19 mouse cellular contexts compared by ENCODE assay signal in the genomic region with DNA sequence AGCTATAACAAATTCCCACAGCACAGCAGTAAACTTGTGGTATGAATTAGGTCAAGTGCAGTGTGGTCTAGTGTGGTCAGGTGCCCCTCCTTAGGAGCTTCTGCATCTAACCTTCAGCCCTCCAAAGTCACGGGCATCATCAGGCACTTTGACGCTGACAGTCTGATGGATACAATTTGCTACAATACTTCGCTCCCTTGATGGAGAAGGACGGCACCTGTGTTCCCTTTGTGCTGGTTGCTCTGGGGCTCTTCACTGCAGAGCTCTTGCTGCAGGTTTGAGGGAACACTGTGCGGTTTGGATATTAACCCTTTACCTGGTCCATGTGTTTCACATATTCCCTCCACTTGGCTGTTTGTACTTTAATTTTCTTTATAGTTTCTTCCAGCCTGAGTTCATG.
DNase-seq lines count a peak whose midpoint lies in the region; ATAC-seq and TF ChIP-seq lines count a peak whose summit lies in the region.
"Had no signal": no experiment of that assay in that cellular context is flagged by ENCODE, and none has a peak within 500 bp of the region (broad histone marks: within the 10 kb centered on the region; RNA-seq: fewer than 3 reads in every experiment).

No protein-coding gene starts in this region.

- no peaks in the 10 kb centered on the region for H3K36me3 ChIP-seq in limb, embryonic 10.5 days
- no peaks in the 10 kb centered on the region for H3K36me3 ChIP-seq in limb, embryonic 12.5 days
- H3K36me3 ChIP-seq in limb, embryonic 14.5 days (ENCODE audit: control insufficient read depth, insufficient read depth, low read length) = no peaks in the 10 kb centered on the region
- H3K36me3 ChIP-seq: embryonic facial prominence, embryonic 10.5 days; embryonic facial prominence, embryonic 12.5 days; forebrain, embryonic 15.5 days had no signal

- peak; percentile 0 for DNase-seq in heart, postnatal 4 days
- no peak for DNase-seq in heart, postnatal 36 days
- DNase-seq in limb, embryonic 10.5 days (ENCODE audit: low spot score) = no peak
- DNase-seq in limb, embryonic 14.5 days (ENCODE audit: low spot score) = no peak
- no peak for DNase-seq in layer of hippocampus, adult 9-11 months
- DNase-seq in spleen, postnatal 36 days (ENCODE audit: low spot score in 2 of 2) = no peak
- DNase-seq: adrenal gland, adult 2 months; adrenal gland, postnatal 10 days; adrenal gland, postnatal 25 days; cerebellum, adult 11 months; cerebellum, adult 18-20 months; cerebellum, adult 8-10 months; cerebellum, adult 9-11 months; cerebellum, postnatal 14 days had no signal

- H3K27ac ChIP-seq in limb, embryonic 10.5 days = peak overlapping the region; percentile 73; the same call in 1 of the 2 replicates
- peak overlapping the region; percentile 73 for H3K27ac ChIP-seq in limb, embryonic 12.5 days
- H3K27ac ChIP-seq in limb, embryonic 14.5 days (replicated peaks; ENCODE audit: low read depth, low read length) = 0 out of 2 replicates have a peak overlapping the region, but pooled peaks have one; percentile 26
- H3K27ac ChIP-seq: embryonic facial prominence, embryonic 10.5 days; embryonic facial prominence, embryonic 12.5 days; forebrain, embryonic 13.5 days; forebrain, embryonic 15.5 days had no signal

- no peak overlapping the region for H3K9ac ChIP-seq in limb, embryonic 12.5 days (replicated peaks)
- no peak overlapping the region for H3K9ac ChIP-seq in limb, embryonic 14.5 days (ENCODE audit: low read depth, low read length, severe bottlenecking)
- H3K9ac ChIP-seq: embryonic facial prominence, embryonic 12.5 days; forebrain, embryonic 13.5 days; forebrain, embryonic 15.5 days had no signal

- ATAC-seq in limb, embryonic 12.5 days (ENCODE audit: insufficient number of reproducible peaks, insufficient read depth, low FRiP score, low TSS enrichment, low read depth) = no peak
- ATAC-seq in limb, embryonic 14.5 days (ENCODE audit: low FRiP score, low read depth) = 0 out of 2 replicates have a peak, but pooled peaks have one; percentile 47
- ATAC-seq: forebrain, embryonic 13.5 days; forebrain, embryonic 15.5 days had no signal

- peaks cover 10% of the 10 kb centered on the region; the same call in 1 of the 2 replicates for H3K27me3 ChIP-seq in limb, embryonic 10.5 days (ENCODE audit: low read depth, poor library complexity, severe bottlenecking)
- H3K27me3 ChIP-seq in limb, embryonic 12.5 days = no peaks in the 10 kb centered on the region
- no peaks in the 10 kb centered on the region; the same call in 1 of the 2 replicates for H3K27me3 ChIP-seq in limb, embryonic 14.5 days (ENCODE audit: control insufficient read depth, insufficient read depth, low read length)
- H3K27me3 ChIP-seq: embryonic facial prominence, embryonic 12.5 days; forebrain, embryonic 13.5 days; forebrain, embryonic 15.5 days had no signal

- WGBS in limb, embryonic 10.5 days = 71% methylated on average over 5 of the region's 5 CpGs
- WGBS in limb, embryonic 12.5 days = 32% methylated on average over 5 of the region's 5 CpGs
- WGBS in limb, embryonic 14.5 days = 25% methylated on average over 5 of the region's 5 CpGs

- TF ChIP-seq POLR2A in limb, embryonic 14.5 days (IDR thresholded peaks at IDR 0.05; ENCODE audit: borderline replicate concordance, extremely low read depth, insufficient read depth, insufficient read length) = no peak

- H3K4me3 ChIP-seq in limb, embryonic 10.5 days = no peak overlapping the region
- no peak overlapping the region for H3K4me3 ChIP-seq in limb, embryonic 12.5 days (replicated peaks)
- H3K4me3 ChIP-seq in limb, embryonic 14.5 days (replicated peaks; ENCODE audit: low read length) = no peak overlapping the region
- H3K4me3 ChIP-seq: embryonic facial prominence, embryonic 10.5 days; embryonic facial prominence, embryonic 12.5 days; forebrain, embryonic 13.5 days; forebrain, embryonic 15.5 days had no signal

- intact Hi-C loops in heart, postnatal 36 days (cut with DNase I) = no loop called here

- no peaks in the 10 kb centered on the region for H3K9me3 ChIP-seq in limb, embryonic 10.5 days (replicated peaks)
- no peaks in the 10 kb centered on the region for H3K9me3 ChIP-seq in limb, embryonic 12.5 days
- no peaks in the 10 kb centered on the region for H3K9me3 ChIP-seq in limb, embryonic 14.5 days (ENCODE audit: control insufficient read depth, low read length)
- H3K9me3 ChIP-seq: embryonic facial prominence, embryonic 10.5 days; embryonic facial prominence, embryonic 12.5 days; forebrain, embryonic 13.5 days; forebrain, embryonic 15.5 days had no signal

- H3K4me2 ChIP-seq in limb, embryonic 12.5 days = no peak overlapping the region
- H3K4me2 ChIP-seq in limb, embryonic 14.5 days (replicated peaks; ENCODE audit: low read depth, low read length, severe bottlenecking) = no peak overlapping the region
- H3K4me2 ChIP-seq: embryonic facial prominence, embryonic 12.5 days; forebrain, embryonic 13.5 days; forebrain, embryonic 15.5 days had no signal

- peaks cover 54% of the 10 kb centered on the region for H3K4me1 ChIP-seq in limb, embryonic 10.5 days
- H3K4me1 ChIP-seq in limb, embryonic 12.5 days (replicated peaks) = peaks cover 40% of the 10 kb centered on the region
- H3K4me1 ChIP-seq in limb, embryonic 14.5 days (ENCODE audit: control insufficient read depth, insufficient read depth, low read length) = peaks cover 28% of the 10 kb centered on the region
